Mouse (Mus musculus) stomach, embryonic 14.5 days (tissue): ENCODE results near the gene Prpf31. TPM values are rescaled to one million over a fixed set of nuclear protein-coding genes. Genes with fewer than 3 reads are reported as not detected.

Experiments used
- ATAC-seq: fragments of 200-750 bp; cut with Nextera tagmentation; 2 replicates; pipeline ENCODE4 v1.8.0; 2017; ENCODE audit warnings: low read depth, moderate TSS enrichment; ENCODE audit not compliant: insufficient number of reproducible peaks, insufficient read depth, low FRiP score
- H3K27ac ChIP-seq: fragments of 300-500 bp; sonication (generic); 2 replicates; pipeline ENCODE4 v1.5.1; 2014; ENCODE audit warnings: mild to moderate bottlenecking, low read length, moderate library complexity, mixed read lengths
- H3K27me3 ChIP-seq: fragments of 300-500 bp; sonication (generic); 2 replicates; pipeline ENCODE4 v1.6.1; 2014; ENCODE audit warnings: low read length, control low read depth, mixed read lengths; ENCODE audit not compliant: control insufficient read depth, insufficient read depth
- H3K36me3 ChIP-seq: fragments of 300-500 bp; sonication (generic); 2 replicates; pipeline ENCODE4 v1.6.1; 2014; ENCODE audit warnings: mild to moderate bottlenecking, control low read depth, low read length, moderate library complexity, mixed read lengths; ENCODE audit not compliant: control insufficient read depth, insufficient read depth
- H3K4me1 ChIP-seq: fragments of 300-500 bp; sonication (generic); 2 replicates; pipeline ENCODE4 v1.6.1; 2014; ENCODE audit warnings: low read length, control low read depth, mixed read lengths; ENCODE audit not compliant: control insufficient read depth, insufficient read depth
- H3K4me2 ChIP-seq: fragments of 300-500 bp; sonication (generic); replicated peaks from 2 replicates; pipeline ENCODE4 v1.6.1; 2014; ENCODE audit warnings: low read depth, low read length, control low read depth
- H3K4me3 ChIP-seq: fragments of 300-500 bp; sonication (generic); 2 replicates; pipeline ENCODE4 v1.5.1; 2014; ENCODE audit warnings: low read depth, low read length, control low read depth
- H3K9ac ChIP-seq: fragments of 300-500 bp; sonication (generic); replicated peaks from 2 replicates; pipeline ENCODE4 v1.6.1; 2014; ENCODE audit warnings: low read depth, mild to moderate bottlenecking, control low read depth, low read length, moderate library complexity, mixed read lengths
- H3K9me3 ChIP-seq: fragments of 300-500 bp; sonication (generic); 2 replicates; pipeline ENCODE4 v1.6.1; 2016; ENCODE audit warnings: low read depth, low read length, control low read depth; ENCODE audit not compliant: control insufficient read depth
- WGBS: fragments of 180-500 bp; shearing (Covaris S2); extraction: QIAGEN DNeasy Blood & Tissue Kit; methylation state at CpG from one replicate; pipeline ENCODE4 v1.1.7; 2014; 5-methylcytosine and 5-hydroxymethylcytosine counted together
- polyA plus RNA-seq: library from polyadenylated mRNA; unstranded; fragments of >200 nt; fragmentation: Nextera tagmentation; extraction: Ambion mirVana; gene quantifications from 2 replicates; pipeline ENCODE4 v1.2.1, GENCODE M21; 2014

The Prpf31 gene
- polyA plus RNA-seq, 1 experiment from 2014 or later: 94.4 TPM

GRCm38 (mm10) chr7:3664524-3665214 lies 34.9 kb downstream of the Prpf31 start:
- H3K27ac ChIP-seq: peak overlapping the region; percentile 88
- peak overlapping the region; percentile 49 for H3K4me2 ChIP-seq
- H3K36me3 ChIP-seq: peaks cover 27% of the 10 kb centered on the region
- H3K27me3 ChIP-seq: no peaks in the 10 kb centered on the region
- peak overlapping the region; percentile 59 for H3K9ac ChIP-seq
- H3K4me3 ChIP-seq: peak overlapping the region; percentile 59
- WGBS: 34% methylated on average over 15 of the region's 15 CpGs
- 0 out of 2 replicates have a peak, but pooled peaks cover 10% of the 10 kb centered on the region for H3K4me1 ChIP-seq
- no peaks in the 10 kb centered on the region for H3K9me3 ChIP-seq
- no peak for ATAC-seq

GRCm38 (mm10) chr7:3665215-3666114 lies 35.7 kb downstream of the Prpf31 start, which contains the start of gene Leng1:
Gene Leng1 (minus strand): TSS chr7:3665840.
- Histone ChIP-seq H3K4me1 (0 out of 2 replicates have a peak, but pooled peaks cover 10% of the 10 kb centered on the region), H3K4me3 (peak within 1 kb of the TSS; percentile 59), H3K27me3 (no peaks in the 10 kb centered on the region), H3K9ac (peak within 1 kb of the TSS; percentile 59), H3K9me3 (no peaks in the 10 kb centered on the region), H3K27ac (peak within 1 kb of the TSS; percentile 88), H3K36me3 (peaks cover 19% of the 10 kb centered on the region), H3K4me2 (peak within 1 kb of the TSS; percentile 49)
- 4% methylated on average over 45 of the region's 45 CpGs for WGBS
- peak; percentile 99 for ATAC-seq

GRCm38 (mm10) chr7:3666921-3667391 lies 37.2 kb downstream of the Prpf31 start:
- no peak overlapping the region for H3K4me3 ChIP-seq
- no peaks in the 10 kb centered on the region for H3K9me3 ChIP-seq
- no peak for ATAC-seq
- peak overlapping the region; percentile 20 for H3K4me2 ChIP-seq
- no peak overlapping the region for H3K9ac ChIP-seq
- H3K36me3 ChIP-seq: peaks cover 11% of the 10 kb centered on the region; the same call in 1 of the 2 replicates
- WGBS: 17% methylated on average over 14 of the region's 14 CpGs
- H3K27ac ChIP-seq: peak overlapping the region; percentile 22; the same call in 1 of the 2 replicates
- H3K4me1 ChIP-seq: 0 out of 2 replicates have a peak, but pooled peaks cover 10% of the 10 kb centered on the region
- no peaks in the 10 kb centered on the region for H3K27me3 ChIP-seq

GRCm38 (mm10) chr7:3674507-3675227 lies 44.9 kb downstream of the Prpf31 start:
- Histone ChIP-seq H3K27ac (no peak overlapping the region), H3K4me3 (no peak overlapping the region), H3K9me3 (no peaks in the 10 kb centered on the region), H3K36me3 (no peaks in the 10 kb centered on the region; the same call in 1 of the 2 replicates), H3K4me2 (no peak overlapping the region), H3K4me1 (no peaks in the 10 kb centered on the region), H3K27me3 (no peaks in the 10 kb centered on the region), H3K9ac (no peak overlapping the region)
- peak; percentile 76; the same call in 1 of the 2 replicates for ATAC-seq
- 73% methylated on average over 10 of the region's 10 CpGs for WGBS

- Histone ChIP-seq H3K4me3 (no peak overlapping the region), H3K27me3 (no peaks in the 10 kb centered on the region), H3K9ac (no peak overlapping the region), H3K4me2 (no peak overlapping the region), H3K4me1 (no peaks in the 10 kb centered on the region), H3K27ac (no peak overlapping the region), H3K9me3 (no peaks in the 10 kb centered on the region), H3K36me3 (no peaks in the 10 kb centered on the region; the same call in 1 of the 2 replicates)
- no peak for ATAC-seq
- WGBS: 82% methylated on average over 3 of the region's 3 CpGs
Measured at GRCm38 (mm10) chr7:3675228-3675548, 45.4 kb downstream of the Prpf31 start.

GRCm38 (mm10) chr7:3676371-3676770 lies 46.6 kb downstream of the Prpf31 start:
- Histone ChIP-seq H3K4me2 (peak overlapping the region; percentile 45), H3K27me3 (no peaks in the 10 kb centered on the region), H3K4me3 (peak overlapping the region; percentile 26), H3K27ac (no peak overlapping the region; the same call in 1 of the 2 replicates), H3K9ac (no peak overlapping the region; the same call in 1 of the 2 replicates), H3K36me3 (no peaks in the 10 kb centered on the region; the same call in 1 of the 2 replicates), H3K9me3 (no peaks in the 10 kb centered on the region), H3K4me1 (no peaks in the 10 kb centered on the region)
- ATAC-seq: peak; percentile 53; the same call in 1 of the 2 replicates
- WGBS: 81% methylated on average over 12 of the region's 12 CpGs

- Histone ChIP-seq H3K27ac (peak within 1 kb of the TSS; percentile 28; the same call in 1 of the 2 replicates), H3K9ac (no peak within 1 kb of the TSS; the same call in 1 of the 2 replicates), H3K4me3 (peak within 1 kb of the TSS; percentile 26), H3K36me3 (no peaks in the 10 kb centered on the region; the same call in 1 of the 2 replicates), H3K9me3 (no peaks in the 10 kb centered on the region), H3K27me3 (no peaks in the 10 kb centered on the region), H3K4me1 (no peaks in the 10 kb centered on the region), H3K4me2 (peak within 1 kb of the TSS; percentile 45)
- 49% methylated on average over 9 of the region's 9 CpGs for WGBS
- ATAC-seq: peak; percentile 82
Measured at GRCm38 (mm10) chr7:3677342-3677741, 47.6 kb downstream of the Prpf31 start, which contains the start of gene Tmc4. Gene Tmc4 (minus strand): TSS chr7:3677553.
